Mouse (Mus musculus) layer of hippocampus, adult 9-11 months (tissue): Measurements from ENCODE around the gene Bnc1.

Experiments used
- DNase-seq: peaks from one replicate; pipeline ENCODE4 v3.0.0; 2022

Gene Bnc1

DNA sequence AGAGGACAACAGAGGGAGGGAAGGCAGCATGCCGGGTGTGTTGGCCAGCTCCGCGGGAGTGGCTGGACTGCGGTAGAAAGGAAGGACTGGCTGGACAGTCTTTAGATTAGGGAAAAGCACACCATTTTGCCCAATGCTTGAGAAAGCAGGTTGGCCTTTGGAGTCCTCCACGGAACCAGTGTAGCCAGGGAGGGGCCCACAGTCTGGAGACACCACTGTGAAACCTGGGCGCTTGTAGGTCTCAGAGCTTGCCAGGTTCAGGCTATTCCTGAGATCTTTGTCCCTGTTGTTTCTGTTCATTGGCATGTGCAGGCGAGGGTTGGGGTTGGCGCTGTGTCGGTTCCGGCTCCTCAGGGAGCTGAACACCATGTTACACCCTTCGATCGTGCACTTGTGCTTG, 18.2 kb downstream of the Bnc1 start:
- no peak for DNase-seq

- no peak for DNase-seq
These were observed 18.8 kb downstream of the Bnc1 start for GRCm38 (mm10) chr7:81973339-81973738.

DNA sequence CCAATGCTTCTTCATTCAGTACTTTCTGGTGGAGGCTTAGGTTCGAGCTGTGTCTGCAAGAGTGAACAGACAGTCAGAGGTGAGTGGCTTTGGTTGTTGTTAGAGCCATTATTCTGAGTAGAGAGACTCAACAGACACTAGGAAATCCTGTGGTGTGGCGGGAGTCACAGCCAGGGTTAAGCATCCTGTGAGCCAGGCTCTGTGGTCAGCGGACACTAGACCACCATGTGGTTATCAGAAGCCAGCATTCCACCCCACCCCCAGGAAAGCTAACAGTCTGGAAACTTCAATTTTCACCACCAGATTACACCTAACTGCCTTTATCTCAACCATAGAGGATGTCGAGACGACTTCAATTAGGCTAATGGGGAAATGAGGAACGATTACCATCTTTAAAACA, 23.1 kb downstream of the Bnc1 start:
- no peak for DNase-seq

DNA sequence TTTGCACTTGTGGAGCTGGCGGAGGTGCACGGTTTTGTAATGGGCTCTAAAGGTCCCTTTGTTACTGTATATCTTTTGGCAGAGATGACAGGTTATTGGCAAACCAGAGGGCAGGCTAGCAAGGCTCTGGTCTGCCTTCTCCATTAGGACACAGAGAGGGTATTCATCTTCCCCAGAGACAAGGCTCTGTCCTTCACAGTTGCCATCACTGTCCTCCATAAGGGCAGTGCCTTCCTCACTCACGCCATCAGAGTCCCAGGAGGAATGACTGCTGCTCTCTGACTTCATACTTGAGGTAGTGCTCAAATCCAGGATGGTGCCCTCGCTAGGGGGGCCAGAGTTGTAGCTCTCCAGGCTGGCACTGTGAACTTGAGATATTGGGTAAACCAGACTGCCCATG, 23.6 kb downstream of the Bnc1 start:
- DNase-seq: no peak

GRCm38 (mm10) chr7:81966195-81966594, 25.9 kb downstream of the Bnc1 start:
- DNase-seq: no peak

DNA sequence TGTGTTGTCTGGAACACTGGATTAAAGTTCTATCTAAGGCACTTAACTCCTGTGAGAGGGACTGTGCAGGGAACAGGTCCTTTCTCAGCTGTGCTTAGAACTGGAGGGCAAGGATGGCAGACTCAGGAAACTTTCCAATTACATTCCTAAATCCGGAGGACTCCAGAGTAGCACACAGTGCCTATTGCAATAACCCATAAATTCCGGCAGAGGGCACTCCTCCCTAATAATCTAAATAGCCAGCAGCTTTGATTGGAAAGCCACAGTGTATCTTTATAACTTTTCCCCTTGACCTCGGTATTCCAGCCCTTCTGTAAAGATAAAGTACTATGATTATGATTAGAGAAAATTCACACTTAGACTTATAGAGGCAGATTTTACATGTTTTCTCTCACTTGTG, 32.4 kb downstream of the Bnc1 start:
- DNase-seq: no peak

DNA sequence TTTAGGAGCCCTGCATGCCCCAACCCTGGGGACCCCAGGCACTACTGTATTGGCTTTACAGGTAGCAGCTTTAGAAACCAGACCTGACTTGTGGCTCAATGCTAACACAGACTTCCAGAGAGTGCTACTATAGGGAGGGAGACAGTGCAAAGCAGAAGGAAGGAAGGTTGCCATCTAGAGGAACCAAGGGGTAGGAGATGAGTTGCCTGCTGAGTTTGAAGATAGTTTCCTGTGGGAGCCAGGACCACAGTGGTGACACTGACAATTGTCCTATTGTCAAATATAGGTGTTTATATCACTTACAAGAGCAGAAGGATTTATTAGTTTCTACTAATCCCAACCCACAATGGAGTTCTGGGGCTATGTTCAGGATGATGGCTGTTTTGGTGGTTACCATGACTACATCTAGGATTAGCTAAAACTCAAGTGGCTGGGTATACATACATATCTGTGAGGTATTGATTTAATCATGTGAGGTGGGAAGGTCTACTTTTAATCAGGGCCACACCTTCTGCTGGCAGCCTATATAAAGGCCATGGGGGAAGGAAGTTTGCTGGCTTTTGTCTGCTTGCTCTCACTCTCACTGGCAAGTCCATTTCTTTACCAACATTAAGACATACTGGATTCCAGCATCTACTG, 37.8 kb downstream of the Bnc1 start:
- DNase-seq: peak; percentile 15

DNA sequence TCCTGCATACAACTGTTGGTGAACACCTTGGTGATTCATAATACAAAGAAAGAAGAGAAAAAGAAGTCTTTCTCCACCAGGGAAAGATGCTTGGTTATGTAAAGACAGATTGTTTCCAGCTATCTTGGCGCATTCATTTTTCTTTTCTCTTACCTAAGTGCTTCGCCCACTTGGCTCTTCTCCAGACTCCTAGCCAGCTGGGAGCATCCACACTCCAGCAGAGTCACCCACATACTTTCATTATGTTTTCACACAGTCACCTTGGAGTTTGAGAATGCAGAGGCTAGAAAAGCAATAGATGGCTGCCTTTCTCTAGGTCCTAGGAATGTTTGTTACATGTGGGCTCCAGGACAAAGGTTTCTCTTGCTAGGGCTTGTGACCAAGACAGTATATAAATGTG, 41.6 kb downstream of the Bnc1 start:
- peak; percentile 25 for DNase-seq

DNA sequence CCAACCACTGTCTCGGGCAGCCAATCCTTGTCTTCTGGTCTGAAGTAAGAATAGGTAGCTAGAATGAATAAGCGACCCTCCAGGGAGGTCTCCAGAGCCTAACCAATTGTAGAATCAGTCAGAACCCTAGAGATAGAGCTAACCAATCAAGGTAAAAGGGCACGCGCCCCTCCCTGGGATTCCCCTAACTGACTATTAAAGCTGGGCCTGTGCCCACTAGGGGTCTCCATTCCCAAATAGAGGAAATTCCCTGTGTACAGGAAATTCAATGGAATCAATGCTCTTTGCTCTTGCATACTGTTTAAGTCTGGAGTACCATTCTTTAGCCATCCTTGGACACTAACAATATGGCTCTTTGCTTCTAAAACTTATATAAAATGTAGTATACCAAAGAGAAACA, 46.7 kb downstream of the Bnc1 start:
- no peak for DNase-seq

GRCm38 (mm10) chr7:81934806-81935205, 57.3 kb downstream of the Bnc1 start:
- DNase-seq: no peak

DNA sequence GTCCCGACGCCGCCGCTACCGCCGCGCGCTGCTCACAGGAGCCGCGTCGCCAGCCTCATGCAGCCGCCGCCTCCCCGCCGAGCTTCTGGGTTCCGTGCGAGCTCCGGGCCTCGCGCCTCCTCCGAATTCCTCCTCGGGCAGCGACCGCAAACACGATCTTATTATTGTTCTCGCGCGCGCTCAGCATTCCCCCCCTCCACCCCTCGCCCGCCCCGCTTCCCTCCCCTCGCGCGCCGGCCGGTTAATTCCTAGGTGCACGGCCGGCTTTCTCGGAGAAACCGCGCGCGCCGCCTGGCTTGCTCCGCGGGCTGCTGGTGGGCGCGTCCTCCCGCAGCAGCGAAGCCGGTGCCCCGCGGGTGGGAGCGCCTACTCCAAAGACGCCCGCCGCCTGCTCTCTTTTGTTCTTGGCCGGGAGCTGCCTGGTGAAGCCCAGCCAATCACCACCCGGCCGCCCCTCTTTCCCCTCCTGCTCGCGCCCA, 57.8 kb downstream of the Bnc1 start, which contains the start of gene Hdgfl3:
Gene Hdgfl3 (minus strand): TSS at position 207 of the 479 bp plus-strand sequence.
- peak; percentile 82 for DNase-seq

DNA sequence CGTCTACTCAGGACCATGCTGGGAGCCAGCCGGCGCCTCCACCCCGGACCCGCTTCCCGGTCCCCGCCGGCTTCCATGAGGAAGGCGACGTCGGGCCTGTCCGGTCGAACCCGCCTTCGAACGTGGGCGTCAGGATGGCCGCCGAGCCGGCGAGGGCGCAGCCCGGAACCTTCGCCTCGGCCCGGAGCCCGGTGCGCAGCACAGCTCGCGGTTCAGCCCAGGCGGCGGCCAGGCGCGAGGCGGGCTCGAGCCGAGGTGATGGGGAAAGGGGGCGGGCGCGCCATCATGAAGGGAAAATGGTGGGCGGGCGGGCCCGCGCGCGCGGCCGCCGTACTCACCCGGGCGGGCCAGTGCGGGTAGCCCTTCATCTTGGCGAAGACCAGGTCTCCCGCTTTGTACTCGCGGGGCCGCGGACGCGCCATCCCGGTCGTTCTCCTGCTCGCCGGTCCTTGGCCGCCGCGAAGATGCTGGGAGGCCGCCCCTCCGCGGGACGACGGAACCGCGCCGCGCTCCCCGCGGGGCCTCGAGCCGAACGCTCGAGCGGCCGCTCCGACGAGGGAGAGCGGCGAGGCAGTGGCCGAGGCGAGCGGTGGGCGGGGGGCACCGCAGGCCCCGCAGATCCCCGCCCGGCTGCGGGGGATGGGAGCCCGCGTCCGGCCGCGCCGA, 58.4 kb downstream of the Bnc1 start:
- peak; percentile 36 for DNase-seq

- no peak for DNase-seq
These were observed 59.0 kb downstream of the Bnc1 start for GRCm38 (mm10) chr7:81933061-81933600.

DNA sequence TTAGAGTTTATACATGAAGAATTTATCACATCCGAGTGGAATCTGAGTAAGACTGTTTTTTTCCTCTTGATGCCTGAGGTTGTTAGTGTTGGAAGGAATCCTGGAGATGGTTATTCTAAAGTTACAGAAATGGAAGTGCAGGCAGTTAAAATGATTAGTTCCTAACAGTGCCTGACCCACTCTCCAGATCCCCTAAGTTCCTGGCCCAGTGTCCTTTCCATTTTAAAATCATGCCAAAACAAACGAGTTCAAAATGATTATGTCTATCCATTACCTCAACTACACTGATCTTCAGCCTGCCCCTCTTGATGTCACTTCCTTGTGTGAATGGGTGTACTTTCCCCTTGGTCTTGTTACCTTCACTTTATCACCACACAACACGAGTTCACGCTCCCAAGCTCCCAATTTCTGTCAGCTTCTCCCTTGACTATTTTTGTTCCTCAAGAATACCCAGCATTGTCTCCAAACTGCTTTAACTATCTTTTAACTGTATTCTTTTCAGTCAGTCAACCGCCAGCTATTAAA, 59.5 kb downstream of the Bnc1 start:
- no peak for DNase-seq

GRCm38 (mm10) chr7:81928998-81929397, 63.1 kb downstream of the Bnc1 start:
- DNase-seq: no peak

GRCm38 (mm10) chr7:81921379-81921952, 70.6 kb downstream of the Bnc1 start:
- DNase-seq: no peak

GRCm38 (mm10) chr7:81920314-81920713, 71.8 kb downstream of the Bnc1 start:
- DNase-seq: no peak

DNA sequence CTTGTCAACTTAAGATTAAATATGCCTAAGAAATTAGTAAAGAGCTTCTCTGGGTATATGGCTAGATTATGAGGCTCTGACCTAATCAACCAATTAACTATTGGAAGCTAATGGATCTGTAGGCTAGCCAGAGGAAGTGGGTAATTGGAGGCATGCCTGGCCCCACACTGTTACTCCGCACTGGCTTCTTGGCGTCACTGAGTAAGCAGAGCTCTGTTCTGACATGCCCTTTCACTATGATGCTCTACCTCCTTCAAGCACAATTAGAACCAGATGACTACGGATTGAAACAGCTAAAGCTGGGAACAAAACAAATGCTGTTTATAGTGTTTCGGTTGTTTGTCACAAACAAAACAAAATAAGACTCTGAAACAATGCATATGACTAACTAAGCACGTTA, 73.8 kb downstream of the Bnc1 start:
- DNase-seq: no peak
